Mouse (Mus musculus) heart, adult 18-20 months (tissue): ENCODE data around the gene Cyp2d12. TPM values are rescaled to one million over a fixed set of nuclear protein-coding genes. Genes with fewer than 3 reads are reported as not detected.
"Not testable (repeated sequence)": the region's sequence is repeated elsewhere in the genome, so short reads cannot be mapped to it uniquely, and the experiment has no call there.

Experiments
- DNase-seq, 2 experiments: peaks; one replicate each; pipeline ENCODE4 v3.0.0; 2021 to 2022; ENCODE audit warnings: mixed read lengths in 1 of 2
- long read RNA-seq, 2 experiments: library from polyadenylated mRNA; stranded (forward); transcript quantifications; one replicate each; pipeline ENCODE4 v2.0.0; 2021
- microRNA-seq, 2 experiments: library from miRNA; unstranded; fragments of <30 nt; microRNA quantifications; one replicate each; pipeline ENCODE4 v1.2.0; 2022
- total RNA-seq, 2 experiments: library from RNA; stranded (reverse); gene quantifications; 2 replicates each; pipeline ENCODE4 v1.2.3; 2021

Gene Cyp2d12
- total RNA-seq = not detected
- long read RNA-seq, experiment 1 = 0 reads
- long read RNA-seq, experiment 2 = 0 reads

- DNase-seq = no peak
Measured at GRCm38 (mm10) chr15:82554531-82555230, at the start of gene Cyp2d12. Gene Cyp2d12, plus strand, starts transcription at chr15:82555072.

- DNase-seq = no peak
Measured at GRCm38 (mm10) chr15:82506971-82507370, 47.9 kb upstream of the Cyp2d12 start.

GRCm38 (mm10) chr15:82507740-82508139 is 47.1 kb upstream of the Cyp2d12 start:
- DNase-seq = not testable (repeated sequence)

GRCm38 (mm10) chr15:82509495-82509894 is 45.4 kb upstream of the Cyp2d12 start:
- not testable (repeated sequence) for DNase-seq

- DNase-seq = not testable (repeated sequence)
Measured at GRCm38 (mm10) chr15:82510500-82510899, 44.4 kb upstream of the Cyp2d12 start.

DNA sequence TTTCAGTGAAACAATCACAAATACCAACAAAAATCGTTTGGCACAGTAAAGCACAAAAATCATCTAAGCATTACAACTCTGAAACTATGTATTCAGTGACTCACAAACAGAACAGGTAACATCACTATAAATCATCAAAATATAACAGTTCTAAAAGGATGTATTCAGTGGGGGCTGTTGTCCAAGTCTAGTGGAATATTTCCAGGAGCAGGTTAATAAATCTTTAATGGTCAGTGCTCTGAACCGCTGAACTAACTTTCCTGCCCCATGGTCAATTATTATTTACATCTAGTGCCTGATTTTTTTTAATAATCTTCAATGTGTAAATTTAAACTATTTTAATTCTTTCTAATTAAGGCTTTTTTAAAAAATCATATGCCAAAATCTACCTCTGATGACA is 42.8 kb upstream of the Cyp2d12 start:
- DNase-seq = not testable (repeated sequence)

GRCm38 (mm10) chr15:82516174-82516573 is 38.7 kb upstream of the Cyp2d12 start:
- not testable (repeated sequence) for DNase-seq

GRCm38 (mm10) chr15:82527371-82527770 is 27.5 kb upstream of the Cyp2d12 start:
- not testable (repeated sequence) for DNase-seq

GRCm38 (mm10) chr15:82532721-82533120 is 22.2 kb upstream of the Cyp2d12 start:
- not testable (repeated sequence) for DNase-seq

GRCm38 (mm10) chr15:82542976-82543375 is 11.9 kb upstream of the Cyp2d12 start:
- DNase-seq = not testable (repeated sequence)

DNA sequence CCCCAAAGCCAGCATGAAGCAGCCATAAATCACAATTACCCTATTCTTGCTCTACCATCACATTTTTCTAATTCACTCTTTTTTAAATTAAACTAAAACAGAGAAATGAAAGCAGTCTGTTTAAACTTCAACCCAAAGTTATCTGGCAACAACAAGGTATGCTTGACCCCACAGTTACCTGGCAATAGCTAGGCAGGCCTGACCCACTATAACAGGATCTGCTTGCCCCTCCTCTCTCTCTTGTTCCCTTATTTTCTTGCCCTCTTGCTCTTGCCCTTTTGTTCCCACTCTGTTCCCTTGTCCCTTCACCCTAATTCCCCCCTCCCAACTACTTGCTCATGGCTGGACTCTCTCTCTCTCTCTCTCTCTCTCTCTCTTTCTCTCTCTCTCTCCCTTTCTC is 10.3 kb upstream of the Cyp2d12 start:
- not testable (repeated sequence) for DNase-seq

DNA sequence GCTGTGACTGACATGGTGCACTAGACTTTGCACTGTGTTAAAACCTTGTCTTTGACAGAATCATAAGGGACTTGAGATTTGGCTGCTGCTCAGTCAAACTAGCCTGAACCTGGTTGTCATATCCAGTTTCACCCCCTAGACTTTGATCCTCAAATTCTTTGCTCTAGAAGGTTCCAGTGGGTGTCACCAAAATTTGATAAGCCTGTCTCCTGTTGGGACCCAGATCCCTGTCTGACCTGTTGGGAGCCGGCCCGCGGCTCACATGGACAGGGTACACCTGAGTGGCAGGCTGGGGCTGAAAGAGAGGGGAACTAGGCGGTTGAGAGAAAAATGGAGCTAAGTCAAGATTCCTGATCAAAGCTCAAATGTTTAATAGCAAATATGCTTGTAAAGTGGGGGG is 7.1 kb upstream of the Cyp2d12 start:
- not testable (repeated sequence) for DNase-seq

- not testable (repeated sequence) for DNase-seq
Measured at GRCm38 (mm10) chr15:82553211-82553610, 1.7 kb upstream of the Cyp2d12 start.

GRCm38 (mm10) chr15:82572856-82573255 is 18.0 kb downstream of the Cyp2d12 start:
- DNase-seq = no peak

DNA sequence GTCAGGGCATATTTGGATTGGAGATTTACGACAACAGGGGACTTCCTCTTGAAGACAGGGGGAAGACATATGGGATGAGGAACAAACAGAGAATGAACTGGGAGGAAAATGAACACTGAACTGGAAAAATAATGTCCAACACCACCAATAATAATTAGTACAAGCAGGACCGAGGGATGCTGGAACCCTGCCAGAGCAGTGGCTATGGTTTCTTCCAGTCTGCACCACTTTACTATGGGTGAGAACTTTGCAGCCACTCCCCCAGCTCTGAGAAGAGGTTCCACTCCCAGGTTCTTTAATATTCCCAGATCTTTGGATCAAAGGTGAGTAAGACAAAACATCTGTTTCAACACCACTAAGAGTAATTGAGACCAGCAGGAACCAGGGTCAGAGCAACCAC is 24.2 kb downstream of the Cyp2d12 start:
- no peak for DNase-seq

- no peak for DNase-seq
Measured at GRCm38 (mm10) chr15:82582621-82583020, 27.7 kb downstream of the Cyp2d12 start.

Small RNAs within 50 kb of the gene (microRNA-seq; reads per million reads assigned to microRNA genes)
- gene Gm27924 (0 reads per million in 2 experiments), gene Gm28023 (0 reads per million in 2 experiments)

Other genes starting within 250 kb of the Cyp2d12 start
- 10 to 100 TPM; 25.4 to 32.2 TPM for gene Naga, start 216.1 kb upstream of the Cyp2d12 start, total RNA-seq
- gene Pheta2, start 216.1 kb upstream of the Cyp2d12 start, total RNA-seq = under 1 TPM; 0.72 to 0.75 TPM
- gene Smdt1, start 216.1 kb upstream of the Cyp2d12 start, total RNA-seq = 100 to 1,000 TPM; 185 to 222 TPM
- 100 to 1,000 TPM; 750 to 751 TPM for gene Ndufa6, start 200.8 kb upstream of the Cyp2d12 start, total RNA-seq
- 10 to 100 TPM; 25.8 to 30.1 TPM for gene Cyp2d22, start 174.8 kb upstream of the Cyp2d12 start, total RNA-seq
- gene Cyp2d11, start 161.1 kb upstream of the Cyp2d12 start, total RNA-seq = not detected
- not detected for gene Cyp2d10, start 147.9 kb upstream of the Cyp2d12 start, total RNA-seq
- gene Cyp2d9, start 121.6 kb upstream of the Cyp2d12 start, total RNA-seq = not detected
- not detected for gene Cyp2d34, start 65.9 kb downstream of the Cyp2d12 start, total RNA-seq
- not detected for gene Cyp2d40, start 209.1 kb downstream of the Cyp2d12 start, total RNA-seq
- gene Cyp2d26, start 239.2 kb downstream of the Cyp2d12 start, total RNA-seq = not detected